Mouse (Mus musculus) hindbrain, embryonic 16.5 days (tissue): ENCODE results near the gene Oxsr1. TPM values are rescaled to one million over a fixed set of nuclear protein-coding genes. Genes with fewer than 3 reads are reported as not detected.

ENCODE experiments used
- ATAC-seq: fragments of 200-750 bp; cut with Nextera tagmentation; 2 replicates; pipeline ENCODE4 v1.8.0; 2017; ENCODE audit warnings: moderate TSS enrichment, moderate library complexity
- H3K27ac ChIP-seq: fragments of 300-500 bp; sonication (generic); 2 replicates; pipeline ENCODE4 v1.5.1; 2014; ENCODE audit warnings: low read depth, mild to moderate bottlenecking, control low read depth, low read length, moderate library complexity
- H3K27me3 ChIP-seq: fragments of 300-500 bp; sonication (generic); replicated peaks from 2 replicates; pipeline ENCODE4 v1.6.1; 2014; ENCODE audit warnings: low read length; ENCODE audit not compliant: control insufficient read depth, insufficient read depth
- H3K36me3 ChIP-seq: fragments of 300-500 bp; sonication (generic); 2 replicates; pipeline ENCODE4 v1.6.1; 2014; ENCODE audit warnings: mild to moderate bottlenecking, low read length, moderate library complexity, mixed read lengths; ENCODE audit not compliant: control insufficient read depth, insufficient read depth
- H3K4me1 ChIP-seq: fragments of 300-500 bp; sonication (generic); 2 replicates; pipeline ENCODE4 v1.6.1; 2014; ENCODE audit warnings: low read depth, low read length; ENCODE audit not compliant: control insufficient read depth, insufficient read depth
- H3K4me2 ChIP-seq: fragments of 300-500 bp; sonication (generic); 2 replicates; pipeline ENCODE4 v1.6.1; 2014; ENCODE audit warnings: mild to moderate bottlenecking, low read length, control low read depth, moderate library complexity
- H3K4me3 ChIP-seq: fragments of 300-500 bp; sonication (generic); 2 replicates; pipeline ENCODE4 v1.5.1; 2014; ENCODE audit warnings: mild to moderate bottlenecking, low read length, control low read depth, moderate library complexity
- H3K9ac ChIP-seq: fragments of 300-500 bp; sonication (generic); 2 replicates; pipeline ENCODE4 v1.6.1; 2014; ENCODE audit warnings: low read depth, mild to moderate bottlenecking, control low read depth, low read length, moderate library complexity
- H3K9me3 ChIP-seq: fragments of 300-500 bp; sonication (generic); 2 replicates; pipeline ENCODE4 v1.6.1; 2014; ENCODE audit warnings: mild to moderate bottlenecking, low read length, moderate library complexity; ENCODE audit not compliant: control insufficient read depth
- WGBS: fragments of 180-500 bp; shearing (Covaris S2); extraction: QIAGEN DNeasy Blood & Tissue Kit; methylation state at CpG from one replicate; pipeline ENCODE4 v1.1.7; 2014; 5-methylcytosine and 5-hydroxymethylcytosine counted together
- polyA plus RNA-seq: library from polyadenylated mRNA; unstranded; fragments of >200 nt; fragmentation: Nextera tagmentation; extraction: Ambion mirVana; gene quantifications from 2 replicates; pipeline ENCODE4 v1.2.1, GENCODE M21; 2015

Gene Oxsr1
- polyA plus RNA-seq, 1 experiment from 2014 or later = 12.1 TPM

DNA sequence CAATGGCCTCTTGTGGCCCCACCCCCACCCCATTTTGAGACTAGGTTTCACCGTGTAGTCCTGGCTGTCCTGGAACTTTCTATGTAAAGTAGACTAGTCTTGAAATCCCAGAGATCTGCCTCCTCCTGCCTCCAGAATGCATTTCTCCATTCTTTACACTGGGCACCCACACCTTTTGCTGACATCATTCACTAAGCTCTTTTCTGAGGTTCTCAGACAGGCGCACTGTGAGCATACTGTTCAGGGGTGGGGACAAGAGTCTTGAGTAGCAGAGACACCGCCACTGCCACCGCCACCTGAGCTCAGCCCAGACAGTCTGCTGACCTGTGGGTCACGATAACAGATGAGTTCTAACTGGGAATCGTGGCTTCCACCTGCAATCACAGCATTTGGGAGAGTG, 33.7 kb upstream of the Oxsr1 start:
- no peaks in the 10 kb centered on the region for H3K27me3 ChIP-seq
- H3K27ac ChIP-seq = no peak overlapping the region
- no peaks in the 10 kb centered on the region for H3K9me3 ChIP-seq
- H3K36me3 ChIP-seq = peaks cover 5% of the 10 kb centered on the region
- no peak for ATAC-seq
- no peak overlapping the region for H3K4me2 ChIP-seq
- H3K4me1 ChIP-seq = peaks cover 4% of the 10 kb centered on the region; the same call in 1 of the 2 replicates
- H3K4me3 ChIP-seq = no peak overlapping the region
- WGBS = 82% methylated on average over 6 of the region's 6 CpGs
- no peak overlapping the region for H3K9ac ChIP-seq

DNA sequence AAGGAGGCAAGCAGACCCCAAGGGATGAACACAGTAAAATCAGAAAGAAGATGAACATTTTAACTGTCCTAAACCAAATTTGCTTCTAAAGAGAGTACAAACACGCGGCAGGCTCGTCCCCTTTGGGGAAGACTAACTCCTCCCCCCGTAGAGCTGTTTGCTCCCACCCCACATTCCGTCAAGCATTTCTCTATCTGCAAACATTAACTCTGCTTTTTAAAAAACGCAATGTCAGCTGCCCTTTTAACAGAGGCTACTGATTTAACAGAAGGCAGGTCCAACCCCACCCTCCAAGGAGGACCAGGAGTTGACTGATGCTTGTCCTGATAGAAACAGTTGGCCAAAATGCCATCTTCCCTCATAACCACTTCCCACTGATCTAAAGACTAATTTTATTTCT, 31.7 kb upstream of the Oxsr1 start:
- ATAC-seq = no peak
- 86% methylated on average over 6 of the region's 6 CpGs for WGBS
- H3K9ac ChIP-seq = no peak overlapping the region

DNA sequence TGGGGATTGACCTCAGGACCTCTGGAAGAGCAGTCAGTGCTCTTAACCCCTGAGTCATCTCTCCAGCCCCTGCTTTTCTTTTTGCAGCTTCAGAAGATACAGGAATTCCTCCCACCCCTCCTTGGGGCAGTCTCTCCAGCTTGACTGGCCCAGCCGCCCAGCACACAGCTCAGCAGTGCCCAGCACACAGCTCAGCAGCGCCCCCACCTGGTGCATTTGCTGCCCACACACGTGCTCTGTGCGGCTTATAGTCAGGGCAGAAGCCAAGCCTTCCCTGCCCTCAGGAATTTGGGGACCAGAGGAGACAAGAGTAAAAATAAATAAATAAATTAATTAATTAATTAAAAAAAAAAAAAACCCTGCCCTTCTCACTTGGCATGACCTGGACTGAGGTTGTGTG, 29.8 kb upstream of the Oxsr1 start:
- peaks cover 16% of the 10 kb centered on the region for H3K36me3 ChIP-seq
- 29% methylated on average over 4 of the region's 4 CpGs for WGBS

More for the DNA sequence above, 31.7 kb upstream of the Oxsr1 start:
- Histone ChIP-seq H3K36me3 (peaks cover 7% of the 10 kb centered on the region), H3K4me2 (no peak overlapping the region), H3K9me3 (no peaks in the 10 kb centered on the region), H3K4me1 (peaks cover 4% of the 10 kb centered on the region; the same call in 1 of the 2 replicates), H3K4me3 (no peak overlapping the region), H3K27me3 (no peaks in the 10 kb centered on the region), H3K27ac (no peak overlapping the region)

DNA sequence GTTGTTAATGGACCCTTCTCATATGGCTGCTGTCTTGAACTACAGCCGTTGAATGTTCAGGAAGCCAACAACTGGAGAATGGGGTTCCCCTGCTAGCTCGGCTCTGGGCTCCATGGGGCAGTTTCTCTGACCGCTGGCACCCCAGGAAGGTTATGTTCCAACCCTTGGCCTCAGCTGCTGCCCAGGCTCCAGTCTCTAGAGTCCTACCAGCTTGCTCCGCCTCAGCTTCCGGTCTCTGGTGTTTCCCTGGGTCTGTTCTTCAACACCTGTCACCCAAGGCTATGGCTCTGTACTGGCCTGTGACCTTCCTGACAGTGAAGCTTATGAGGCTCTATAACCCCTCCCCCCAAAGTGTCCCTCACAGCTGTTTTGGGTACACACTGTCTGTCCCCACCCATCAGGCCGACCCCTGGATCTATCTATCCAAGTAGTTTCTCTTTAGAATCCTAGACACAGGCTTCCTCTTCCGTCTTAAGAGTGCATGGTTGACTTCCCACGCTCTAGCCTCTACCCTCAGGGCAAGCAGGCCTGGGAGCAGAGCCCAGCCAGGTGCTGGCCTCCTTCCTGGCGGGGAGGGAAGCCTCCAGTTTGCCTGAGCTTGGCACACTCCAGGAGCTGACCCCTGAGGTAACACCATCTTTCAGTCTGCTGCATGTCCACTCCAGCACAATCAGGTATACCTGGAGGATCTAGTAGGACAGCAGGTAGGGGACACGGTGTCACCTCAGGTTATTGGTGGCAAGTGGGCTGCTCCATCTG, 28.9 kb upstream of the Oxsr1 start:
- no peak for ATAC-seq
- Histone ChIP-seq H3K9me3 (no peaks in the 10 kb centered on the region), H3K9ac (no peak overlapping the region), H3K36me3 (peaks cover 21% of the 10 kb centered on the region), H3K4me1 (no peaks in the 10 kb centered on the region), H3K27me3 (no peaks in the 10 kb centered on the region), H3K27ac (no peak overlapping the region), H3K4me2 (no peak overlapping the region), H3K4me3 (no peak overlapping the region)
- 94% methylated on average over 10 of the region's 10 CpGs for WGBS

More for the DNA sequence above, 29.8 kb upstream of the Oxsr1 start:
- Histone ChIP-seq H3K27ac (no peak overlapping the region), H3K9ac (no peak overlapping the region), H3K9me3 (no peaks in the 10 kb centered on the region), H3K4me2 (no peak overlapping the region), H3K4me3 (no peak overlapping the region), H3K27me3 (no peaks in the 10 kb centered on the region), H3K4me1 (no peaks in the 10 kb centered on the region)
- peak; percentile 72 for ATAC-seq

DNA sequence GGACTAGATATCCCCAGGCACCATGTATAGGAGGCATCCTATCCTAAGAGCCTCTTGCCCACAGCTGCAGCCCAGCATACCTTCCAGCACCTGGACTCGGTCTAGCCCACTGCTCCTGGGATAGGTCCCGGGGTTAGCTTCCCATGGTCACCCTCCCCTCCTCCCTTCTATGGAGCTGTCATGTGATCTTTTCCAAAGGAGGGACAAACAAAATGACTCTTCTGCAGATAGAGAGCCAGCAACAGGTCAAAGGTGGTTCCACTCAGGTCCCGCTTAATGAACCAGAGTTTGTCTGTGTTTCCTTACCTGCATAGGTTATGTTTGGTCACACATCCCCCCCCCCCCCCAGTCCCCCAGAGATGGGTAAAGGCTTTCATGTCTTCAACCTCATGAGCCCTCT, 28.3 kb upstream of the Oxsr1 start:
- no peaks in the 10 kb centered on the region for H3K27me3 ChIP-seq
- no peaks in the 10 kb centered on the region for H3K9me3 ChIP-seq
- H3K36me3 ChIP-seq = peaks cover 24% of the 10 kb centered on the region
- no peak overlapping the region for H3K9ac ChIP-seq
- H3K27ac ChIP-seq = no peak overlapping the region
- H3K4me1 ChIP-seq = no peaks in the 10 kb centered on the region
- no peak overlapping the region for H3K4me3 ChIP-seq
- ATAC-seq = no peak
- 91% methylated on average over 3 of the region's 3 CpGs for WGBS
- H3K4me2 ChIP-seq = no peak overlapping the region

DNA sequence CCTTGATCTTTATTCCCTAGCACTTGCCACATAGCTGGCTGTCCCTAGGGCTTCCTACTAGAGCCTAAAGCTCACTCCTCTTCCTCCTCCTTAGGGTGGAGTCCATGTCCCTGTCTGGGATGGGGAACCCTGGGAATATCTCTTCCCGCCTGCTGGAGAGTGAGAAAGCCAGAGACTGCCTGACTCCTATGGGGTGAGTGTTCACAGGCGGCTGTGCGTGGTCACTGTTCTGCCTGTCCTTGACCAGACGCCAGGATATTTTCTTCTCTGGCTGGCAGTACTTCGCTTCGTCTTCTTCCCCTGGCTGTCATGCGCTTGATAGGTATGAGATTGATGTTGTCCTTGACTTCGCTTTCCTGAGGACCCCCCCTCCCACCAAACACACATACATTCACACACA, 24.1 kb upstream of the Oxsr1 start:
- WGBS = 91% methylated on average over 8 of the region's 8 CpGs
- Histone ChIP-seq H3K4me1 (peaks cover 15% of the 10 kb centered on the region), H3K4me3 (no peak overlapping the region), H3K36me3 (peaks cover 35% of the 10 kb centered on the region), H3K4me2 (no peak overlapping the region), H3K27ac (no peak overlapping the region), H3K27me3 (no peaks in the 10 kb centered on the region), H3K9ac (no peak overlapping the region), H3K9me3 (no peaks in the 10 kb centered on the region)
- no peak for ATAC-seq

DNA sequence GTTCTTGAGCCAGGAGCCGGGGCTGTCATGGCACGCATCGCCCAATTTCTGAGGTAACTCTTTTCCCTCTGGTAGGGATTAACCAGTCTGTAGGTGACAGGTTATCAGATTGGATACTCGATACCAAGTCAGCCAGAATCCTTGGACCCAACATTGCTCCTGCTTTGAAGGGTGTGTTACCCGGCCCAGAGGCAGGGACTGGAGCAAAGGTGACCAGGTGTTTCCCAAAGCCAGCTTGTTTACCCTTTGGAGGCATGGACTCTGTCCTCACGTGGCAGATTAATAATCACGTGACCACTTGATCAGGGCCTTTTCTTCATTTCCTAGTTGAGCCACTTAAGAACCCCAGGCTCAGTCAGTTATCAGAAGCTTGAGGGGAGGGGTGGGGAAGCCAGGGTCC, 20.5 kb upstream of the Oxsr1 start:
- no peak for ATAC-seq
- Histone ChIP-seq H3K9ac (no peak overlapping the region), H3K4me3 (no peak overlapping the region), H3K27me3 (0 out of 2 replicates have a peak, but pooled peaks cover 4% of the 10 kb centered on the region), H3K36me3 (peaks cover 23% of the 10 kb centered on the region), H3K9me3 (no peaks in the 10 kb centered on the region), H3K4me1 (peaks cover 24% of the 10 kb centered on the region), H3K4me2 (no peak overlapping the region), H3K27ac (no peak overlapping the region)
- WGBS = 92% methylated on average over 7 of the region's 7 CpGs

DNA sequence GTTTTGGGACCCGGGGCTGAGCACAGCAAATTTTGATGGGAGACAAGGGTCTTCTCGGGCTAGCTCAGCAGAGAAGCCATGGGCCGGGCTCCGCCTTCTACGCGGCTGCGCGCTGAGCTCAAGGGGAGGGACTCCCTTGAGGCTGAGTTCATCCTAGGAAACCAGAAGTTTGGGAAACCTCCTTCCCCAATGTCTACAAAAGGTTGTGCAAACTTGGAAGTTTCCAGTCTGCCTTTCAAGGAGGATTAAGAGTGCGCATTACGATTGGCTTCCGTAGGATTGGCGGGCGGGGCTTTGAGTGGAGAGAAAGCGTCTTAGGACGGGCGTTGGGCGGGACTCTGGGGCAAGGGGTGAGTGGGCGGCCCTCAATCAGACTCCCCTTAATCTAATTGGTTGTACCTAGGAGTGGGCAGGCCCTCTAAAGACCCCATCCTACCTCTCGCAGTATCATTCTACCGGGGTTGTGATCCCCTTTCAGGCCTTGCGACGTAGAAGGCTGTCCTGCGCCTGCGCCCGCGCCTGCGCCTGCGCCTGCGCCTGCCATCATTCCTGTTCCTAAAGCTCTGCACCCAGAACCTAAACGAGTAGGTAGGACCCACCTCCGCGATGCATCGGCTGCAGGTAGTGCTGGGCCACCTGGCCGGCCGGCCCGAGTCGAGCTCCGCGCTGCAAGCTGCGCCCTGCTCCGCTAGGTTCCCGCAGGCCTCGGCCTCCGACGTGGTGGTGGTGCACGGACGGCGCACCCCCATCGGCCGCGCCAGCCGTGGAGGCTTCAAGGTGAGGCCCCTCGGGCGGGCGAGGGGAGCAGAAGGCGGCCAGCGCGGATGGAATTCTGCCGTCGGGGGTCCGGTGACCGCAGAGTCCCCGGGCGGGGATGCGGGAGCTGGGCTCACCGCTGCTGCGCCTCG, 18.9 kb upstream of the Oxsr1 start, which contains the start of gene Myd88:
Gene Myd88, minus strand, starts transcription at position 503 of the 908 bp plus-strand sequence.
- H3K36me3 ChIP-seq = peaks cover 14% of the 10 kb centered on the region
- H3K9me3 ChIP-seq = no peaks in the 10 kb centered on the region
- peak within 1 kb of the TSS; percentile 81 for H3K27ac ChIP-seq
- H3K4me1 ChIP-seq = peaks cover 24% of the 10 kb centered on the region
- peak; percentile 99 for ATAC-seq
- under 1% methylated on average over 61 of the region's 68 CpGs for WGBS
- H3K4me3 ChIP-seq = peak within 1 kb of the TSS; percentile 54
- H3K9ac ChIP-seq = peak within 1 kb of the TSS; percentile 74
- H3K27me3 ChIP-seq = 0 out of 2 replicates have a peak, but pooled peaks cover 4% of the 10 kb centered on the region
- H3K4me2 ChIP-seq = peak within 1 kb of the TSS; percentile 72

DNA sequence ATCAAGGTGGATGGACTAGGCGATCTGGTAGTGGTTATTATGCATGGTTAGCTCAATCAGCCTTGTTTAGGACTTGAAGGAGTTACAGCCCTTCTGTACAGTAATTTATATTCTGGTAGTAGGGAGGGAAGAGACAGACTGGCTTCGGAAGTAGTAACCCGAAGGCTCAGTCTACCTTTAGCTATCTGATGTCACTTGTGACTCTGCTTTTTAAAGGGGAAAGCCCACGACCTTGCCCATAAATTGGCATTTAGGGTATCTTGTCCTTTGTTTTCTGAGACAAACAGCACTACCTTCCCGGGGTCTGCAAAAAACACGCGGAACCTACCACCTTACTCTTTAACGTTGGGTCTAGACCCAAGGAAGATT, 18.0 kb upstream of the Oxsr1 start:
- 8% methylated on average over 8 of the region's 8 CpGs for WGBS
- H3K4me1 ChIP-seq = peaks cover 24% of the 10 kb centered on the region
- ATAC-seq = no peak
- H3K9ac ChIP-seq = peak overlapping the region; percentile 74
- H3K4me2 ChIP-seq = peak overlapping the region; percentile 72
- peak overlapping the region; percentile 81; the same call in 1 of the 2 replicates for H3K27ac ChIP-seq
- no peaks in the 10 kb centered on the region for H3K9me3 ChIP-seq
- peak overlapping the region; percentile 54 for H3K4me3 ChIP-seq
- 0 out of 2 replicates have a peak, but pooled peaks cover 4% of the 10 kb centered on the region for H3K27me3 ChIP-seq
- H3K36me3 ChIP-seq = peaks cover 11% of the 10 kb centered on the region
